Mouse (Mus musculus) liver, postnatal 0 days (tissue): Measurements from ENCODE around the gene Ptprg.

Source experiments
- CTCF ChIP-seq: sonication (generic); IDR thresholded peaks from 2 replicates; pipeline ENCODE4 v1.5.1; 2016; ENCODE audit warnings: antibody characterized with exemption, low read depth
- EP300 ChIP-seq: IDR thresholded peaks from 2 replicates; pipeline ENCODE4 v1.6.1; 2016; ENCODE audit warnings: antibody characterized with exemption, low read depth, mild to moderate bottlenecking

GRCm38 (mm10) chr14:12198735-12199134 is 645.4 kb downstream of the Ptprg start:
- TF ChIP-seq CTCF (no peak), EP300 (no peak)
